17 mouse cellular contexts compared by ENCODE assay signal in the genomic region with DNA sequence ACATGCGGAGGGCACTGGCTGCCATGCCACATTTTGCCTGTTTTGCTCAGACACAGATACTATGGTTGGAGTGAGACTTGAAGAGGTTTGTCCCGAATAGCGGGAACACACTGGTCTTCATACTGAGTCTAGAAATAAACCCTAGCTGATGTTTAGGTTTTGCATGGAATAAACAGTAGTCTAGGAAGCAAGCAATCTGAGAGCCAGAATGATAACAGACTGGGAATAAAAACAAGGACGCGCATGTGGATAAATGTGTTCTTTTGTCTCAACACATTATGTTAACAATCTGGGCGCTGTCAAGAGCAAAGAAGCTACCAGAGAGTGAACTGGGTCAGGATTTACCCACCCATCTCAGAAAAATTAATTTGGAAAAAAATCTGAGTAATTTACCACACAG. TPM values are rescaled to one million over a fixed set of nuclear protein-coding genes. Genes with fewer than 3 reads are reported as not detected.
DNase-seq lines count a peak whose midpoint lies in the region; ATAC-seq and TF ChIP-seq lines count a peak whose summit lies in the region.
"Had no signal": no experiment of that assay in that cellular context is flagged by ENCODE, and none has a peak within 500 bp of the region (broad histone marks: within the 10 kb centered on the region; RNA-seq: fewer than 3 reads in every experiment).

No protein-coding gene starts in this region.

- ATAC-seq in heart, embryonic 15.5 days (replicated peaks; ENCODE audit: insufficient number of reproducible peaks, insufficient read depth, low FRiP score, low read depth), result no peak
- ATAC-seq: forebrain, embryonic 13.5 days had no signal

- H3K9me3 ChIP-seq in heart, embryonic 15.5 days (replicated peaks), result no peaks in the 10 kb centered on the region
- H3K9me3 ChIP-seq: embryonic facial prominence, embryonic 10.5 days; forebrain, embryonic 13.5 days; hindbrain, embryonic 10.5 days had no signal

- no peak overlapping the region for H3K4me3 ChIP-seq in heart, embryonic 15.5 days
- no peak overlapping the region for H3K4me3 ChIP-seq in kidney, adult 2 months (ENCODE audit: insufficient read depth, low read depth, low read length)
- no peak overlapping the region for H3K4me3 ChIP-seq in small intestine, adult 2 months (ENCODE audit: low read depth, low read length)
- H3K4me3 ChIP-seq: embryonic facial prominence, embryonic 10.5 days; forebrain, embryonic 13.5 days; hindbrain, embryonic 10.5 days had no signal

- no peaks in the 10 kb centered on the region for H3K27me3 ChIP-seq in heart, embryonic 15.5 days
- H3K27me3 ChIP-seq in kidney, adult 2 months (replicated peaks; ENCODE audit: control insufficient read depth, insufficient read depth, low read length), result no peaks in the 10 kb centered on the region
- H3K27me3 ChIP-seq in small intestine, adult 2 months (ENCODE audit: control insufficient read depth, insufficient read depth, low read length), result no peaks in the 10 kb centered on the region
- H3K27me3 ChIP-seq: forebrain, embryonic 13.5 days had no signal

- 71% methylated on average over 6 of the region's 6 CpGs for WGBS in heart, embryonic 15.5 days
- WGBS in kidney, adult 2 months, result 90% methylated on average over 6 of the region's 6 CpGs
- WGBS in small intestine, adult 2 months, result 83% methylated on average over 6 of the region's 6 CpGs

- no peak for DNase-seq in heart, adult 8-10 months (ENCODE audit: low spot score)
- no peak for DNase-seq in kidney, adult 2 months
- no peak for DNase-seq in kidney, adult 11 months
- DNase-seq in lung, postnatal 10 days, result peak; percentile 28
- no peak for DNase-seq in lung, adult 18-20 months
- no peak for DNase-seq in adrenal gland, postnatal 10 days
- DNase-seq: adrenal gland, adult 2 months; adrenal gland, postnatal 36 days; cerebellum, adult 2 months; cerebellum, postnatal 10 days; heart, postnatal 14 days had no signal

- no peak overlapping the region for H3K4me2 ChIP-seq in heart, embryonic 15.5 days
- H3K4me2 ChIP-seq: forebrain, embryonic 13.5 days; hindbrain, embryonic 14.5 days had no signal

- peak overlapping the region; percentile 6; the same call in 1 of the 2 replicates for H3K27ac ChIP-seq in heart, embryonic 15.5 days
- H3K27ac ChIP-seq in kidney, adult 2 months (ENCODE audit: insufficient read depth, low read depth, low read length), result peak overlapping the region; percentile 45; the same call in 1 of the 2 replicates
- H3K27ac ChIP-seq in small intestine, adult 2 months (ENCODE audit: insufficient read depth, low read depth, low read length), result peak overlapping the region; percentile 34; the same call in 1 of the 2 replicates
- H3K27ac ChIP-seq: embryonic facial prominence, embryonic 10.5 days; forebrain, embryonic 13.5 days; hindbrain, embryonic 10.5 days; hindbrain, embryonic 14.5 days had no signal

- TF ChIP-seq CTCF in kidney, adult 2 months (conservative IDR thresholded peaks at IDR 0.05; ENCODE audit: insufficient read depth, insufficient read length, low read depth, low read length), result no peak
- TF ChIP-seq CTCF in small intestine, adult 2 months (IDR thresholded peaks at IDR 0.05; ENCODE audit: extremely low read depth, insufficient read length, insufficient replicate concordance, low read depth, low read length), result no peak

- H3K9ac ChIP-seq in heart, embryonic 15.5 days, result no peak overlapping the region
- H3K9ac ChIP-seq: forebrain, embryonic 13.5 days; hindbrain, embryonic 14.5 days had no signal

- TF ChIP-seq POLR2A in kidney, adult 2 months (IDR thresholded peaks at IDR 0.05; ENCODE audit: low read depth, low read length), result no peak
- no peak for TF ChIP-seq POLR2A in small intestine, adult 2 months (IDR thresholded peaks at IDR 0.05; ENCODE audit: low read depth, low read length)

- H3K36me3 ChIP-seq in heart, embryonic 15.5 days, result 0 out of 2 replicates have a peak, but pooled peaks cover 6% of the 10 kb centered on the region
- no peaks in the 10 kb centered on the region for H3K36me3 ChIP-seq in kidney, adult 2 months (ENCODE audit: control insufficient read depth, insufficient read depth, low read length)
- peaks cover 12% of the 10 kb centered on the region for H3K36me3 ChIP-seq in small intestine, adult 2 months (ENCODE audit: control insufficient read depth, insufficient read depth, low read length)
- H3K36me3 ChIP-seq: embryonic facial prominence, embryonic 10.5 days; hindbrain, embryonic 10.5 days had no signal

- peaks cover 40% of the 10 kb centered on the region for H3K4me1 ChIP-seq in heart, embryonic 15.5 days (replicated peaks)
- peaks cover 5% of the 10 kb centered on the region; the same call in 1 of the 2 replicates for H3K4me1 ChIP-seq in kidney, adult 2 months (ENCODE audit: control insufficient read depth, insufficient read depth, low read length)
- H3K4me1 ChIP-seq in small intestine, adult 2 months (ENCODE audit: control insufficient read depth, insufficient read depth, insufficient read length, low read length), result peaks cover 5% of the 10 kb centered on the region; the same call in 1 of the 2 replicates
- H3K4me1 ChIP-seq: hindbrain, embryonic 10.5 days had no signal

RNA-seq across cellular contexts. Expression of a gene that starts 31.4 kb away (rescaled TPM):
- 164 and 188 TPM in 2 replicates for polyA plus RNA-seq in heart, embryonic 15.5 days (2015; fragmentation: Nextera tagmentation; extraction: Ambion mirVana)
- total RNA-seq in heart, adult 8-10 months (2022), result 100 to 1,000 TPM; 312 to 410 (median 362) TPM
- polyA plus RNA-seq in kidney, adult 2 months (2012; rRNA removed), result 36.5 and 38.2 TPM in 2 replicates
- 19.6 and 30.7 TPM in 2 replicates for polyA plus RNA-seq in small intestine, adult 2 months (2012; rRNA removed)
- 10 to 100 TPM; 38.0 to 39.6 TPM for total RNA-seq in adrenal gland, postnatal 10 days (2021)
